Mouse (Mus musculus) kidney, adult 2 months (tissue): ENCODE measurements around the gene Map3k6. TPM values are rescaled to one million over a fixed set of nuclear protein-coding genes. Genes with fewer than 3 reads are reported as not detected.

ENCODE experiments used
- DNase-seq: peaks from one replicate; pipeline ENCODE4 v3.0.0; 2021
- H3K27ac ChIP-seq: fragments of 200-500 bp; 2 replicates; pipeline ENCODE4 v1.5.1; 2012; ENCODE audit warnings: low read depth, low read length, control low read depth, inconsistent platforms; ENCODE audit not compliant: insufficient read depth
- H3K27me3 ChIP-seq: fragments of 200-500 bp; replicated peaks from 2 replicates; pipeline ENCODE4 v1.6.1; 2012; ENCODE audit warnings: mild to moderate bottlenecking, moderate library complexity, low read length, inconsistent platforms; ENCODE audit not compliant: control insufficient read depth, insufficient read depth
- H3K36me3 ChIP-seq: fragments of 200-500 bp; 2 replicates; pipeline ENCODE4 v1.6.1; 2012; ENCODE audit warnings: mild to moderate bottlenecking, moderate library complexity, low read length, inconsistent platforms; ENCODE audit not compliant: control insufficient read depth, insufficient read depth
- H3K4me1 ChIP-seq: fragments of 200-500 bp; 2 replicates; pipeline ENCODE4 v1.6.1; 2011; ENCODE audit warnings: low read length; ENCODE audit not compliant: control insufficient read depth, insufficient read depth
- H3K4me3 ChIP-seq: fragments of 200-500 bp; 2 replicates; pipeline ENCODE4 v1.5.1; 2011; ENCODE audit warnings: mild to moderate bottlenecking, low read depth, low read length, control low read depth; ENCODE audit not compliant: insufficient read depth
- CTCF ChIP-seq: fragments of 200-500 bp; conservative IDR thresholded peaks from 2 replicates; pipeline ENCODE4 v1.5.1; 2011; ENCODE audit warnings: low read depth, mild to moderate bottlenecking, control low read depth, low read length, moderate library complexity, mixed read lengths; ENCODE audit not compliant: insufficient read depth, insufficient read length
- POLR2A ChIP-seq: fragments of 200-500 bp; IDR thresholded peaks from one replicate; pipeline ENCODE4 v1.6.1; 2011; ENCODE audit warnings: low read depth, low read length, control low read depth
- WGBS: fragments of 180-500 bp; shearing (Covaris S2); methylation state at CpG from one replicate; pipeline ENCODE4 v1.1.7; 2018; 5-methylcytosine and 5-hydroxymethylcytosine counted together
- polyA plus RNA-seq: library from polyadenylated mRNA; depleted of rRNA; stranded (reverse); fragments of >200 nt; gene quantifications from 2 replicates; pipeline ENCODE4 v1.2.3, GENCODE M21; 2012

Gene Map3k6
- polyA plus RNA-seq, 1 experiment = 4.3 TPM

DNA sequence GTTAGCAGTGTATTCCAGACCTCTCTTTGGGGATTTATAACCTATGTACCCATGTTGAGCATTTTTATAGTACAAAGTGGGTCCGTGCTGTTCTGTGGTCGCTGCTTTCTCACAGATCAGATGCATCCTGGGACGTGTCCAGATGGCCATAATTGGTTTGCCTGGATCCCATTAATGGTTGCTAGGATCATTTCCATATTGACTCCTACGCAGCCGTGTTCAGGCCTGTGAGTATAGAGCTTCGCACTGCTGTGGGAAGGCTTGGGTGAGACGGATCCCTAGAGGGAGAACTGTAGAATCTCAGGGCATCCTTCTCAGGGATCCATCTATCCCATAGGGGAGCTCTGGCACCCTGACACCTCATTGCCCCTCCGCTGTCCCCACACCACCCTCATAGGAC, 11.0 kb upstream of the Map3k6 start:
- H3K4me1 ChIP-seq = no peaks in the 10 kb centered on the region
- no peaks in the 10 kb centered on the region for H3K36me3 ChIP-seq
- WGBS = 79% methylated on average over 8 of the region's 8 CpGs
- TF ChIP-seq CTCF (no peak), POLR2A (no peak)
- no peaks in the 10 kb centered on the region for H3K27me3 ChIP-seq
- H3K4me3 ChIP-seq = no peak overlapping the region
- H3K27ac ChIP-seq = no peak overlapping the region
- DNase-seq = no peak

DNA sequence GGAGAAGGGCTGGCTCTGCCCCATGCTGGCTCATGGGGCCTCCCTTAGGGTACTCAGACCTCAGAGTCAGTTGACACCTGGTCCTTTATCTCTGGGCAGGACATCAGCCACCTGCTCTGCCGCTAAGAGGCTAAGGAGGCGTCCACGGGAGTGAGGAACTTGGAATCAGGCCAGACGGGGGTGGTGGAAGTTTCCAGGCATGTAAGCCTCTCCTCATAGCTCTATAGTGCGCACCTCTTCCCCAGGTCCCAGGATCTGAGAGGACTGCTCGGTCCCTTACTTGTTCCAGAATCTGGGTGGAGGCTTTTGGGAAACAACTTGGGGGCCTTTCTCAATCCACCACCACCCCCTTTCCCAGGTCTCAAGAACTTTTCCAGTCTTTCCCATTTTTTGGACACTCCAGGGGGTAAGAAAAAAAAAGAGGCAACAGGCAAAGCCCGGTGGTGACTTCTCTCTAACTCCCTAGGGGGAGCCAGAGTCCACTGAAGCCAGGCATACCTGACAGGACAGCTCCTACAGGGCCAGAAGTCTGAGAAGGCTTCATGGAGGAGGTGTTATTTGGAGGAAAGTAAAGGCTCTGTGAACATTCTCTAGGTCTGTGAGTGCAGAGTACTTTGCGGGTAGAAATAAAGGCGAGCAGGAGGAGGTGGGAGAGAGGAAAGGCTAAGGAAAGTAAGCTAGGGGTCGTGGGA, 7.2 kb upstream of the Map3k6 start:
- Histone ChIP-seq H3K4me3 (no peak overlapping the region), H3K27me3 (no peaks in the 10 kb centered on the region), H3K36me3 (no peaks in the 10 kb centered on the region), H3K27ac (no peak overlapping the region), H3K4me1 (no peaks in the 10 kb centered on the region)
- DNase-seq = peak; percentile 78
- TF ChIP-seq CTCF = peak; percentile 83
- no peak for TF ChIP-seq POLR2A
- 42% methylated on average over 10 of the region's 10 CpGs for WGBS

DNA sequence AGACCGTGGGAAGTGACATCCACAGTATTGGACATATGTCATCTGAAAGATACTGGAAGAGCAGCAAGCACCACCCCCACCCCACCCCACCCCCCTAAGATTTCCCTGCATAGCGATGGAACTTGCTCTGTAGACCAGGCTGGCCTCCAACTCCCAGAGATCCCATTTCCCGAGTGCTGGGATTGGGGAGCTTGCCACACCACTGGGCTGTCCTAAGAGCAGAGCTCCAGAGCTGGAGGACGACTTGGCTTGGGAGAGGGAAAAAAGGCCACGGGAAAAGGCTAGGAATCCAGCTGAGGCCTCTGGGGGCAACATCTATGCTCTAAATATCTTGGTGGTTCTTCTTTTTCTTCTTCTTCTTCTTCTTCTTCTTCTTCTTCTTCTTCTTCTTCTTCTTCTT, 5.8 kb upstream of the Map3k6 start:
- WGBS = 68% methylated on average over 5 of the region's 5 CpGs
- TF ChIP-seq POLR2A (no peak), CTCF (no peak)
- DNase-seq = no peak
- Histone ChIP-seq H3K36me3 (no peaks in the 10 kb centered on the region), H3K27ac (no peak overlapping the region), H3K4me3 (no peak overlapping the region), H3K4me1 (no peaks in the 10 kb centered on the region), H3K27me3 (no peaks in the 10 kb centered on the region)

DNA sequence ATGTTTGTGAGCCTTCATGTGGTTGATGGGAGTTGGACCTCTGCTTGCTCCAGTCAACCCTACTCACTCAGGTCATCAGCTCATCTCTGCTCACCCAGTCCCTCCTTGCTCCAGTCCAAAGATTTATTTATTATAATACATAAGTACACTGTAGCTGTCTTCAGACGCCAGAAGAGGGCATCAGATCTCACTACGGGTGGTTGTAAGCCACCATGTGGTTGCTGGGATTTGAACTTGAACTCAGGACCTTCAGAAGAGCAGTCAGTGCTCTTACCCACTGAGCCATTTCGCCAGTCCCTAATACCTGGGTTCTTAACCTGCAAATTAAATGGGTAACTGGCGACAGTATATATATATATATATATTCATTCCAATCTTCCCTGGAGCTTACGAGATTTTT, 5.2 kb upstream of the Map3k6 start:
- WGBS = 86% methylated on average over 5 of the region's 5 CpGs

DNA sequence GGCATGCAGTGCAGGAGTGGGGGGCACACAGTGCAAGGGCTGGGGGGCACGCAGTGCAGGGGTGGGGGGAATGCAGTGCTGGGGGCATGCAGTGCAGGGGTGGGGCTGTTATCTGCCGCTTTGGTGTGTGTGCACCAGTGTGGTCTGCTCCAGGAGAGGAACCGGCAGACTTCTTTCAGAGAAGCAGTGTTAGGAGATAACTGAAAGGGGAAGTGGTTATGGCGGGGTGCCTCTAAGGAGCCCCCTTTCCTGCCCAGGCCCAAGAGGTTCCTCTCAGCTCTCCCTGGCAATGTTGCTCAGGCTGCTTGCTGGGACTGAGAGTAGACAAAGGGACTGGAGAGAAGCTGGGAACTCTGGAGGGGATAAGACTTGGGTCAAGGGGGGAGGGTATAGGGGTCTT, 2.7 kb upstream of the Map3k6 start:
- 82% methylated on average over 4 of the region's 4 CpGs for WGBS
- no peak for TF ChIP-seq POLR2A
- TF ChIP-seq CTCF = no peak
- DNase-seq = no peak
- peaks cover 2% of the 10 kb centered on the region; the same call in 1 of the 2 replicates for H3K4me1 ChIP-seq
- no peaks in the 10 kb centered on the region for H3K36me3 ChIP-seq
- no peak overlapping the region for H3K27ac ChIP-seq
- no peaks in the 10 kb centered on the region for H3K27me3 ChIP-seq
- no peak overlapping the region for H3K4me3 ChIP-seq

More for the DNA sequence above, 5.2 kb upstream of the Map3k6 start:
- no peak for DNase-seq
- Histone ChIP-seq H3K27ac (no peak overlapping the region), H3K36me3 (no peaks in the 10 kb centered on the region), H3K4me3 (no peak overlapping the region), H3K4me1 (no peaks in the 10 kb centered on the region), H3K27me3 (no peaks in the 10 kb centered on the region)
- TF ChIP-seq POLR2A = no peak
- no peak for TF ChIP-seq CTCF

DNA sequence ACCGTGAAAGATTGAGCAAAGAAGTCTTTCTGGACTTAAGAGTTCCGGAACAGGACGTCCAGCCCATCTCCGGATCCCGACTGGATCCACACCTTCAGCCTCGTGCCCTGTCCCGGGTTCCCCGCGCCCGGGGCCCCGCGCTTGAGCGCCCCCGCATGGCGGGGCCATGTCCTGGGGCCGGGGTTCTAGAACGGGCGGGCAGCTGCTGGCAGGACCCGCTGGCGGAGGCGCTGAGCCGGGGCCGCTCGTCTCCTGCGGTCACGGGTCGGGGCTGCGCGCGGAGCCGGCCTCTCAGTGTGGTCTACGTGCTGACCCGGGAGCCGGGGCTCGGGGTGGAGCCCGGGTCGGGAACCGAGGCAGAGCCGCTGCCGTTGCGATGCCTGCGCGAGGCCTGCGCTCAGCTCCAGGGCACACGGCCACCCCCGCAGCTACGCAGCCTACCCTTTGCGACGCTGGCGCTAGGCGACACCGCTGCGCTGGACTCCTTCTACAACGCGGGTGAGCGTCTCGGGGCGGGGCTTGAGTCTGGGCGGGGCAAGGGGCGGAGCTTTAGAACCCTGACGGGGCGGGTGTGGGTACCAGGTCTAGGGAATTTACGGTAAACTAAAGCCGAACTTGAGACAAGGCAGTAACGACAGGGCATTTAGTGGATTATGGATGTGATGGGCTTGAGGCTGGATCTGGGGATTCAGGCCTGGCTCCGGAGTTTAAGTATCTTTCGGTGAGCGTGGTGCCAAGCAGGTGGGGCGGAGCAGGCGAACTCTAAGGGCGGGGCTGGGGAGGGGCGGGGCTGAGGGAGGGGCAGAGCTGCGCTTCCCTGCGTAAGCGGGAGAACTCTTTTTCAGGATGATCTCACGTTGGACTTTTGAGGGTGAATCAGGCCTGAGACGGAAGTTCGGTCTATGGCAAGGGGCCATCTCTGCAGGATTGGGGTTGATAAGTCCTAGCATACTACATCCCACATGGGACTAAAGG, 603 bp downstream of the Map3k6 start:
- peaks cover 2% of the 10 kb centered on the region; the same call in 1 of the 2 replicates for H3K4me1 ChIP-seq
- H3K36me3 ChIP-seq = no peaks in the 10 kb centered on the region
- H3K4me3 ChIP-seq = peak overlapping the region; percentile 70
- TF ChIP-seq CTCF = 0 out of 2 replicates have a peak, but pooled peaks have one; percentile 1
- TF ChIP-seq POLR2A = peak; percentile 75
- WGBS = under 1% methylated on average over 78 of the region's 78 CpGs
- DNase-seq = peak; percentile 94
- H3K27ac ChIP-seq = peak overlapping the region; percentile 70
- no peaks in the 10 kb centered on the region for H3K27me3 ChIP-seq

DNA sequence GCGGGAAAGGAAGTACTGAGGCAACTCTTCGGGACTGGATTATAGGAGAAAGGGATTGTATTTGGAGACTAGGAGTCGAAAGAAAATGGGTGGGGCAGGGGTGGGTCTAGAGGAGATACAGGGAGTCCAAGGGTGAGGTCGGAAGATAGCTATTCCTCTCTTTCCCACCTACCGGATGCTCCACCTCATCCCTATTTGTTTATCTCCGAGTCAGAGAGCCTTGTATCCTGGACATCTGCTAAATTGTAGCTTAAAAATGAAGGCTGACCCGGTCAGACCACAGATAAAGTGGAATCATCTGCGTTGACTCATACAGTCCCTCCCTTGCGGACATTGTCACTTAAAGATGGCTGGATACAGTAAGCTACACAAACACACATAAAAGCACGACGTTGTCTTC, 1.3 kb downstream of the Map3k6 start:
- no peak for DNase-seq
- no peak for TF ChIP-seq CTCF
- no peak for TF ChIP-seq POLR2A
- Histone ChIP-seq H3K4me3 (peak overlapping the region; percentile 27; the same call in 1 of the 2 replicates), H3K27me3 (no peaks in the 10 kb centered on the region), H3K4me1 (peaks cover 2% of the 10 kb centered on the region; the same call in 1 of the 2 replicates), H3K27ac (peak overlapping the region; percentile 29), H3K36me3 (no peaks in the 10 kb centered on the region)
- WGBS = 29% methylated on average over 11 of the region's 11 CpGs
